Mouse (Mus musculus): ENCODE measurements at regions not wholly inside any gene's neighbourhood (a gene's known extent, or its start where the extent isn't known, plus 50 kb on each side); places are given as distances from the start of the nearest gene placed in this dataset.

DNA sequence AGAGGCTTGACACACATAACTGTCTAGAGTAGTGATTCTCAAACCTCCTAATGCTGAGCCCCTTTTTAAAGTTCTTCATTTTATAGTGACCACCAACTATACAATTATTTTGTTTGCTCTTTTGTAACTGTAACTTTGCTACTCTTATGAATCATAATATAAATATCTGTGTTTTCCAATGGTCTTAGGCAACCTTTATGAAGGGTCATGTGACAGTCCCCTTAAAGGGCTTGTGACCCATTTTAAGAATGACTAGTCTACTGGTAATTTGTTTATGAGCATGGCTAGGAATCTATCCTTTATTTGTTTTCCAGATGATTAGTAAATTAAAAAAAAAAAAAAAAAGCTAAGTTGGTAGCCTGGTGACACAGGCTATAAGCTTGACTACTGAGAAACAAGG, 539.5 kb upstream of the Atp2b1 start:
- H3K27ac ChIP-seq (replicated peaks; ENCODE audit: low read depth, low read length) = no peak overlapping the region
- H3K4me3 ChIP-seq (ENCODE audit: insufficient read depth, low read depth, low read length) = no peak overlapping the region
- no peaks in the 10 kb centered on the region for H3K4me1 ChIP-seq (ENCODE audit: control insufficient read depth, insufficient read depth, insufficient read length, low read length)

DNA sequence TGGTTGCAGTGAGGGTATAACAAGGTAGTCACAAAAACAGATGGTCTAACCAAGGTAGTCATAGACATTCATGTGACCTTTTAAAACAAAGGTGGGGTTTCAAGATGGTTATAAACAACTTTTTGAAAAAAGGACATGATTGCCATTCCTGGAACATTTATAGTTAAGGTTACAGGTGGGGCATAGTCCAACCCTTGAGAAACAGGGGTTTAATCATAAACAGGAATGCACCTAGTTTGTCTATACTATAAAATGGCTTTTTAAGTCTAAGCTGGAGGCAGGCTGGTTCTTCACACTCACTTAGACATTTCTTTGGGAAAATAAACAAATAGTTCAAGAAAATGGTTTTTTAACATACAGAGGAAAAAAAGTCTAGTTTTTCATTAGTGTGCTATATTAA, 525.7 kb upstream of the Atp2b1 start:
- H3K4me3 ChIP-seq (ENCODE audit: insufficient read depth, low read depth, low read length) = no peak overlapping the region
- no peaks in the 10 kb centered on the region for H3K4me1 ChIP-seq (ENCODE audit: control insufficient read depth, insufficient read depth, insufficient read length, low read length)
- no peak overlapping the region for H3K27ac ChIP-seq (replicated peaks; ENCODE audit: low read depth, low read length)

DNA sequence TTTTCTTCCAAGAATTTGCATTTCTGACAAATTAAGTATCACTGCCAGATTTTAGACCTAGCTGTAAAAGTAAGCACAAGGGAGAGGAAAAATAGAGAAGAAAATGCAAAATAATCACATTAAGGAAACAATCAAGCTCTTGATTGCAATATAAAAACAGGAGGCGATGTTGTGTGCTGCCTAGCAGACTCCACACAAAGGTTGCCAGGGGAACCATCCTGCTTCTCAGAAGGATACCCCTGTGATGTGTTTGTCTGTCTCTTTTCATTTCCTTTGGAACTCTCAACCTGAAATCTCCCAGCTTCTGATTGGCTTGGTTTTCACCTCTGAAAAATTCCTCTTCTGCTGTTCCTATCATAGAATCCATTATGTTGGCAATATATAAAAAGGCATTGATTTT, 514.3 kb upstream of the Atp2b1 start:
- Histone ChIP-seq H3K27ac (replicated peaks; ENCODE audit: low read depth, low read length) (no peak overlapping the region), H3K4me1 (ENCODE audit: control insufficient read depth, insufficient read depth, insufficient read length, low read length) (no peaks in the 10 kb centered on the region), H3K4me3 (ENCODE audit: insufficient read depth, low read depth, low read length) (no peak overlapping the region)

DNA sequence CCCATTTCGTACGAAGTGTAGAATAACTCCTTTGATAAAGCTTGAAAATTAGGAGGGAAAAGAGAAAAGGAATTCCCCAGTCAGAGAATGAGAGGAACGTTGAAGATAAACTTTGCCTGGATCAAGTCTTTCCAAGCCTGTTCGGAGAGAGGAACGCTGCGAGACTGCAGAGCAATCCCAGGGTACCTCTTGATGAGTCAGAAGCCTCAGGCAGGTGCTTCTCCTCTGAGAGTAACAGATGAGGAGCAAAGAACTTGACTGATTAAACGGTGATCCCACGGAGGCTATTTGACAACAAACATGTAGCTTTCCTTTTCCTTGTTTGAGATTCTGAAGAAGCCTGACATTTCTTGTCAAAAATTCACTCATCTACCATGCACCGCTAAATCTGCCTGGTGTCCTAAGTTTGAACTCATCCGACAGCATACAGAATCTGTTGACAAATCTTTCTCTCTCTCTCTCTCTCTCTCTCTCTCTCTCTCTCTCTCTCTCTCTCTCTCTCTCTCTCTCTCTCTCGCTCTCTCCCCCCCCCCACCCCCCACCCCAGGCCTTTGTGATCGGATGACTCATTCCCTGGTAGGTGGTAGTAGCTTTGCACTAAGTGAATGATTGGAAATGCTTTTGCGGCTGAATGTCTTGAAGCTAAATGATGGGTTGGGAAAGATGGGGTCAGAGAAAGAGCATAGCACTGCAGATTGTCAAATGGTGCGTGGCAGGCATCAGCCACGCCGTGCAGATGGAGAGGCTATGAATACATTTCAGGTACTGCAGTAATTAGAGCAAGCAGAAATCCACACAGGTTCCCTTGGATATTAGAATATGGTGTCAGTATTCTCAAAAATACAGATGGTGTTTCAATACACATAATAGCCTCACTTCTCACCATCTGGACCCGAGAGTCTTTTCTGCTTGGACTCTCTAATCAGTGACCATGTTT, 496.1 kb upstream of the Atp2b1 start:
- no peak overlapping the region for H3K27ac ChIP-seq (replicated peaks; ENCODE audit: low read depth, low read length)
- H3K4me1 ChIP-seq (ENCODE audit: control insufficient read depth, insufficient read depth, insufficient read length, low read length) = no peaks in the 10 kb centered on the region
- H3K4me3 ChIP-seq (ENCODE audit: insufficient read depth, low read depth, low read length) = no peak overlapping the region

DNA sequence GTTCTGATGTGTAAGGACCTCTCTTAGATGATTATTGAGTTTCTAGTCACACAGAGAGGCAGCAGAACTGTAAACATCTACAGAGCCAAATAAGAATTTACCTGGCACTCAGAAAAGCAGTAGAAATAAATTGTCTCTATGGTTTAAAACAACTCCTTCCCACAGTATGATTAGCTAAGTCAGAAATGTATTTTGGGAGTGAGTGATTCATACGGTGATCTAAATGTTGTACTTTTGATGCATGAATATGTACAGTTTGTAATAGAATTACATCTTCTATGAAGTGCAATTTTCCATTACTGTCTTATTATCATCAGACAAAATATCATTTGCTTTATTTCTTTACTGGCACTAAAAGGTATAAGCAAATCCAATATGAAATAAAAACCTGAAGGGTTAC, 489.8 kb upstream of the Atp2b1 start:
- no peak overlapping the region for H3K4me3 ChIP-seq (ENCODE audit: insufficient read depth, low read depth, low read length)
- H3K27ac ChIP-seq (replicated peaks; ENCODE audit: low read depth, low read length) = no peak overlapping the region
- no peaks in the 10 kb centered on the region for H3K4me1 ChIP-seq (ENCODE audit: control insufficient read depth, insufficient read depth, insufficient read length, low read length)

DNA sequence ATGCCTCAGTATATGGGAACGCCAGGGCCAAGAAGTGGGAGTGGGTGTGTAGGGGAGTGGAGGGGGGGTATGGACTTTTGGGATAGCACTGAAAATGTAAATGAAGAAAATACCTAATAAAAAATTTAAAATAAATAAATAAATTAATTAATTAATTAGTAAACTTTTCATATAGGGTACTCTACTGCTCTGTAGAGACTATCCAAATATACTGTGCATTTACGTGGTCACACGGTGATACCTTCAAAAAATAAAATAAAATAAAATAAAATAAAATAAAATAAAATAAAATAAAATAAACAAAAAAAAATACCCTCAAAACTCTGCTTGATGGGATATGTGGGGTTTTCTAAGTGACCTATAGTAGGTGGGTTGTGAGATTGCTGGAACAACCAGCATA, 479.2 kb upstream of the Atp2b1 start:
- Histone ChIP-seq H3K4me3 (ENCODE audit: insufficient read depth, low read depth, low read length) (no peak overlapping the region), H3K27ac (replicated peaks; ENCODE audit: low read depth, low read length) (no peak overlapping the region), H3K4me1 (ENCODE audit: control insufficient read depth, insufficient read depth, insufficient read length, low read length) (no peaks in the 10 kb centered on the region)

DNA sequence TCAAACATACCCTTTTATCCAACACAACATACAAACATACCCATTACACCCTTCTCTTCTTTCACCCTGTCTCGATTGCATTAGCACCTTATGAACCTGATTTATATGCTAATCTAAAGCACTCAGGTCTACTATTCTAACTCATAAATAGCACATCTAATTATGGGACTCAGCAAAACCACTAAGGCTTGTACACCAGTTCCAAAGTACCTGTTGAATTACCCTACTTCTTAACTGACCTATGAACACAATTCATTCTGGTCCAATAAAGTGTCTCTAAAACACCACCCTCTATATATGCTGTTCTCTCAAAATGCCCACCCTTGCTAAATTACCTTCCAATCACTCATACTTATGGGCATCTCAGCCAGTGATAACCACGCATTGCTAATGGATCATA, 452.7 kb upstream of the Atp2b1 start:
- H3K27ac ChIP-seq (replicated peaks; ENCODE audit: low read depth, low read length) = no peak overlapping the region
- H3K4me3 ChIP-seq (ENCODE audit: insufficient read depth, low read depth, low read length) = no peak overlapping the region
- H3K4me1 ChIP-seq (ENCODE audit: control insufficient read depth, insufficient read depth, insufficient read length, low read length) = no peaks in the 10 kb centered on the region

DNA sequence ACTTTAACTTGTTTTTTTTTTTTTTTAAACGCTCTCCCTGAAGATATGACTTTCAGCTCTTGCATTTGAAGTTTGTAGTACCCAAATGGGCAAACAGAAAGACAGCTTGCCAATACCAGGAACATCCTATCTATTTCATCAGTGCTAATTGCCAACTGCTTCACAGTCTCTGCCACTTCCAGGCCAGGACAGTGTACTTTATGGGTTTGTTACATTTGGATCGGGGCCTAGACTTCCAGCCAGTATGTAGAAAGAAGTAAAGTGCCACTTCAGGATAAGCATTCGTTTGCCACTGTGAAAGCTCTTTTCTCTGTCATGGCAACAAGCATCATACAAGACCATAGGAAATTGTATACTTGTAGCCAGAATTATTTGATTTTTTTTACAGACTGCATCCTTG, 439.6 kb upstream of the Atp2b1 start:
- H3K4me1 ChIP-seq (ENCODE audit: control insufficient read depth, insufficient read depth, insufficient read length, low read length) = no peaks in the 10 kb centered on the region
- no peak overlapping the region for H3K4me3 ChIP-seq (ENCODE audit: insufficient read depth, low read depth, low read length)
- no peak overlapping the region for H3K27ac ChIP-seq (replicated peaks; ENCODE audit: low read depth, low read length)

DNA sequence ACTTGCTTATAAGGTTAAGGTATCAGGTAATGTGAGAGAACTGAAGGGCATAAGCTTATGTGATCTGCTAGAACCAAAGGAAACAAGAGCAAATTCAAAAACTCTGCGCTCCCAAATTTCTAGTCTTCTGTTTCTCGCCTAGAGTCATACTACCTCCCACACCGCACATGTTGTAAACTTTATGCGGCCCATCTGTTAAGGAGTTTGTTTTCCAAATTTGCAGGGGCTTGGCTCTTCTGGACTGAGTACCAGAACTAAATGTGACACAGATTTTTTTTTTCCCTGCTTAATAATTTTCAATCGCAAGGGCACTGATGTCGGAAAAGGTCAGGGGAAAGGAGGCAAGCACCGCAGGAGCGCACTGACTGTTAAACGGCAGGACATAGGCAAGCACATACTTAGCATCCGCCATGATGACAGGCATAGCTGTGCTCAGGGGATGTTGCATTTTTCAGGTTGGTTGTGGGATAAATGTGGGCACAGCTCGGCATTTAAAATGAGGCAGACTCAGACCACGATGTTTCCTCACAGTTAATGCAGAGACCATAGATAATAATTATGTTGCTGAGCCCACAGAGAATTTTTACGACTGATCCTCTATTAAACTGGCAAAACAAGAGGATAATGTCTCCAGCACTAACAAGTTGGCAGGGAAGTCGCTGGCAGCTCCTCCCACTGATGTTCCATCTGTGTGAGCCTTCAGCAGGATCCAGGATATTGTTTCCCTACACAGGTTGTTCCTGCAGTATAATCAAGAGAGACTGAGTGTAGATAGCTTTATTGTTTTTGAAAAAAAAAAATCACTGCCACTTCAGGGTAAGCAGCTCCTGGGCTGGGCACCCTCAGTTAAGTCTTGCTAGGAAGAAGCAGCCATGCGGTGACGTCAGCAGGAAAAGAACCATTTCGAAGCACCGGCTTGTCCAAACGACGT, 428.2 kb upstream of the Atp2b1 start:
- Histone ChIP-seq H3K4me3 (ENCODE audit: insufficient read depth, low read depth, low read length) (no peak overlapping the region), H3K27ac (replicated peaks; ENCODE audit: low read depth, low read length) (no peak overlapping the region), H3K4me1 (ENCODE audit: control insufficient read depth, insufficient read depth, insufficient read length, low read length) (no peaks in the 10 kb centered on the region)

DNA sequence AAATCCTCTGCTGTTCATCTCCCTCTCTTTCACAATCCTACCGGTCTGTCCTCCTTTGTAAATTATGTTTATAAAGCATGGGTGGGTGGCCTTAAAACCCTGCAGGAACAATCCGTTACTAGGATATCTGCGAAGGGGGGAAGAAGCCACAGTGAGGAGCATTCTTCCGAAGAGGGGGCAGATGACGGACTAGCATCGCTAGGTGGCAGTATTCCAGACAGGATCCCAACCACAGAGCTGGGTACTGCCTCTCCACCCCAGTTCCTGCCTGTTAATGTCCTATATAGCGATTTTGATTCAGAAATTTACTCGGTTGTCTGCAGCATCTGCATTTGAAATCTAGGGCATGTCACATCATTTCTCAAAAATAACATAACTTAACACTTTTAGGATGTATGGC, 419.9 kb upstream of the Atp2b1 start:
- H3K4me3 ChIP-seq (ENCODE audit: insufficient read depth, low read depth, low read length) = no peak overlapping the region
- no peak overlapping the region for H3K27ac ChIP-seq (replicated peaks; ENCODE audit: low read depth, low read length)
- H3K4me1 ChIP-seq (ENCODE audit: control insufficient read depth, insufficient read depth, insufficient read length, low read length) = no peaks in the 10 kb centered on the region

DNA sequence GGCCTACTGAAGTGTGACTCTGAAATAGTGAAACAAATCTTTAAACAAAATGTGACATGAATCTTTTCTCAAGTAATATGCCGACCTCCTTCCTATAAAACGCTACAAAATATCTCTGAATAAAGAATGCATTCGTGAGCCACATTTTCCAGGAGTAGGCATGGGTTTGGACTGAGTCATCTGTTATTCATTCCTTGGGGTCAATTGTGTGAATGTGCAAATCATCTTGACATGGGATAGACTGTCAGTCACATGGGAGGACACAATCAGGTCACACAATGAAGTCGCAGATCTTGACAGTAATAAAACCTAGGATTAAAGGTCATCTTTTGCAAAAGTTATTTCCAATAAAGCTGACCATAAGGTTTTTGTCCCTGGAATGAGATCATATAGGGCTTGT, 418.0 kb upstream of the Atp2b1 start:
- no peak overlapping the region for H3K27ac ChIP-seq (replicated peaks; ENCODE audit: low read depth, low read length)
- H3K4me3 ChIP-seq (ENCODE audit: insufficient read depth, low read depth, low read length) = no peak overlapping the region
- H3K4me1 ChIP-seq (ENCODE audit: control insufficient read depth, insufficient read depth, insufficient read length, low read length) = no peaks in the 10 kb centered on the region

DNA sequence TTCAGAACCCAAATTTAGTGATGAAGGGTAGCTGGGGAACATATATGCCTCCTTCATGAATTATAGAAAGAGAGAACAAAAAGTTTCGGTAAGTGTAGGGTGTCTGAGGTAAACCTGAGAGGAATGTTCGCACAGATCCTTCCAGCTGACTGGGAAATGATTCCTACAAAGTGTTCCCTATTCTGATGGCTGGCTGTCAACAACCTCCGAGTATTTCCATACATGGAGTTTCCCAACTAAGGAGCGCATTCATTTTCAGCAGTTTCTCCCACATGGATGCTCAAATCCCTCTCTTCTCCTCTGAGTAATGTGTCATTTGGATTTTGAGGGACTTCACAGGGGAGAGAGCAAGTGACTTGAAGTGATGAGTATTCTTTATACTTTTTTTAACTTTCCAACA, 413.9 kb upstream of the Atp2b1 start:
- Histone ChIP-seq H3K4me3 (ENCODE audit: insufficient read depth, low read depth, low read length) (no peak overlapping the region), H3K4me1 (ENCODE audit: control insufficient read depth, insufficient read depth, insufficient read length, low read length) (no peaks in the 10 kb centered on the region), H3K27ac (replicated peaks; ENCODE audit: low read depth, low read length) (no peak overlapping the region)

DNA sequence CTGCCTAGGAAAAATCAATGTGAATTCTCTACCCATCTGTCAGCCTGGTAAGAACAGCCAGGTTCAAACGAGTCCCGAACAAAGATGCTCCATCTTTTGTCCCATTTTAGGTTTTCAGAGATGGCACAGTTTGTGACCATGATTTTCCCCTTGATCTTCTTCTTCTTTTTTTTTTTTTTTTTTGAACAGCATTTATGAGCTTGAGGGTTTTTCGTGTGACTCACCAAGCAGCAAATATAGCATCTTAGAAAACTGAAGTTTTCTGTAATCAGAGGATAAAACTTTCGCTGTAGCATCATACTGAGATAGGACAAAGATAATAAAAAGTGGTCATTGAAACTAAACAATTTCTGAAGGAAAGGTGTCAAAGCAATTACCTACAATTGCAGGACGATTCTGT, 412.6 kb upstream of the Atp2b1 start:
- no peak overlapping the region for H3K4me3 ChIP-seq (ENCODE audit: insufficient read depth, low read depth, low read length)
- H3K27ac ChIP-seq (replicated peaks; ENCODE audit: low read depth, low read length) = no peak overlapping the region
- no peaks in the 10 kb centered on the region for H3K4me1 ChIP-seq (ENCODE audit: control insufficient read depth, insufficient read depth, insufficient read length, low read length)

DNA sequence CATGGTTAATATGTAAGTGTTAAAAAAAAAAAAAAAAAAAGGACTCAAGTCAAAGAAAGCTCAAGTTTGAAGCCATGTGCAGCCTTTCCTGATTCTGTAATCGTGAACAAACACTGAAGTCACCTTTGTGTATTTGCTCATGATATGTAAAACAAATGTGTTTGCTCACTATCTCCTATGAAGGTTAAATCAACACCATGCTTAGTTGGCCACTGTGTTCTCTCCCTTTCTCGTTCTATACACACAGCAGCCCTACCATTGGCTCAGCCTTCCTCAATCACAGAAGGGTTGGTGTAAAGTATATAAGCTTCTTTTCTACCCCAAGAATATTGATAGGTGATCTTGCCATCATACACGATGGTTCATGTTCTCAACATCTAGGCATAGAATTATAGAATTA, 409.7 kb upstream of the Atp2b1 start:
- no peak overlapping the region for H3K27ac ChIP-seq (replicated peaks; ENCODE audit: low read depth, low read length)
- no peaks in the 10 kb centered on the region; the same call in 1 of the 2 replicates for H3K4me1 ChIP-seq (ENCODE audit: control insufficient read depth, insufficient read depth, insufficient read length, low read length)
- no peak overlapping the region for H3K4me3 ChIP-seq (ENCODE audit: insufficient read depth, low read depth, low read length)

DNA sequence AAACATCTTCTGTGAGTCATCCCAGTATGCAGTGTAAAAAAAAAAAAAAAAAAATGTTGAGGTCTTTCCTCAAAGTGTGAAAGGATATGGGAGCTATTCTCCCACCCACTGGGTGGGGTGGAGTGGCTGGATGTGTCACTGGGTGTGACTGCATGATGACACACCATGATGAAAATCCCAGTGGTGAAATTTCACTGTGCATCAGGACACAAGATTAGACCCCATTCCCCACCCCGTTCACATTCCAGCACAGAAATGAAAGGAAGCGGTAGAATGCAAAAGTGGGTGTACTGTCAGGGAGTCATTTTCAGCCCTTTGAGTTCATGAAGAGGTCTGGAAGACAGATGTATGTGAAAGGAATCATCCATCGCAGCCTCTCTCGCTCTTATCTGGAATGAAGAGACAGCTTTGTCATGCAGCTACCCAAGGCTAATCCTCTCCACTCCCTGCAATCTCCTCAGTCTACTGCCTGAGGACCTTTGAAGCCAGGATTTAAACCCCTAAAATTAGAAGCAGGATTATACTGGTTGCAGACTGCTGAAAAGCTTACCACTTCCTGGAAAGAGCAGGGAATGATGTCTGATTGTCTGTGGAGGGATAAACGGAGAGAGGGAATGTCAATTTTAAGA, 405.6 kb upstream of the Atp2b1 start:
- Histone ChIP-seq H3K4me3 (ENCODE audit: insufficient read depth, low read depth, low read length) (no peak overlapping the region), H3K27ac (replicated peaks; ENCODE audit: low read depth, low read length) (no peak overlapping the region; the same call in 1 of the 2 replicates), H3K4me1 (ENCODE audit: control insufficient read depth, insufficient read depth, insufficient read length, low read length) (no peaks in the 10 kb centered on the region; the same call in 1 of the 2 replicates)
